10 mouse cellular contexts compared by ENCODE assay signal in genomic region chr15:10399795-10400194, GRCm38 (mm10). TPM values are rescaled to one million over a fixed set of nuclear protein-coding genes. Genes with fewer than 3 reads are reported as not detected.
A peak's percentile ranks its signal among the peaks of the same experiment; 100 is the strongest.
DNase-seq lines count a peak whose midpoint lies in the region.
"Had no signal": no experiment of that assay in that cellular context is flagged by ENCODE, and none has a peak within 500 bp of the region (broad histone marks: within the 10 kb centered on the region; RNA-seq: fewer than 3 reads in every experiment).

No protein-coding gene starts in this region.

- intact Hi-C loops in left cerebral cortex, postnatal 36 days (cut with DNase I) = no loop called here

- DNase-seq in 3T3-L1 (ENCODE audit: low read depth, low spot score) = peak; percentile 19
- DNase-seq in adrenal gland, postnatal 10 days = peak; percentile 27
- peak; percentile 65 for DNase-seq in kidney, postnatal 10 days
- DNase-seq in lung, adult 18-20 months = peak; percentile 46 to 68
- no peak for DNase-seq in left cerebral cortex, postnatal 36 days (ENCODE audit: low spot score in 2 of 2)
- no peak for DNase-seq in frontal cortex, postnatal 36 days (ENCODE audit: low spot score in 2 of 2)
- no peak for DNase-seq in heart, adult 8-10 months (ENCODE audit: low spot score)
- DNase-seq in urinary bladder, adult 18-20 months (ENCODE audit: low spot score in 2 of 2) = no peak
- DNase-seq: cerebellum, adult 2 months had no signal

RNA-seq across cellular contexts. Expression of gene Agxt2, which starts 41.5 kb away (rescaled TPM):
- total RNA-seq in adrenal gland, postnatal 10 days (2021) = 10 to 100 TPM in 1 of 2 experiments, 1 to 10 TPM in 1; 9.7 to 23.4 TPM
- total RNA-seq in left cerebral cortex, postnatal 36 days (2021) = not detected
- not detected for total RNA-seq in heart, adult 8-10 months (2022)
- total RNA-seq: left cerebral cortex, postnatal 10 days had no signal

Comparison
In these comparisons a context has a peak if more than half of its experiments do, and no peak if none do; other contexts are left out.
1. DNase-seq: peak in 3T3-L1 (single experiment), adrenal gland, postnatal 10 days (single experiment), kidney, postnatal 10 days (single experiment) and lung, adult 18-20 months (2 of 2); none in left cerebral cortex, postnatal 36 days (0 of 2), frontal cortex, postnatal 36 days (0 of 2), heart, adult 8-10 months (single experiment) and urinary bladder, adult 18-20 months (0 of 2).
2. RNA of gene Agxt2, which starts 41.5 kb away (total RNA-seq): 9.7 to 23.4 TPM in adrenal gland, postnatal 10 days; not detected in left cerebral cortex, postnatal 36 days and not detected in heart, adult 8-10 months; every median in the first group is over 10 times any median in the second.